Mouse (Mus musculus): ENCODE data around the gene Cadps. TPM values are rescaled to one million over a fixed set of nuclear protein-coding genes. Genes with fewer than 3 reads are reported as not detected.

Gene Cadps
- polyA plus RNA-seq, 1 experiment from 2014 or later: 0.21 TPM

- no peak overlapping the region for H3K4me3 ChIP-seq (ENCODE audit: low read depth, low read length)
- H3K27me3 ChIP-seq (ENCODE audit: insufficient read depth, low read length): peaks cover 83% of the 10 kb centered on the region
- 8% methylated on average over 8 of the region's 8 CpGs for WGBS
- H3K27ac ChIP-seq (ENCODE audit: low read depth): no peak overlapping the region
- no peaks in the 10 kb centered on the region for H3K4me1 ChIP-seq (ENCODE audit: insufficient read depth)
- ATAC-seq (ENCODE audit: insufficient read depth) (no peak), DNase-seq (no peak)
- no peak overlapping the region for H3K9ac ChIP-seq
- H3K4me2 ChIP-seq: no peak overlapping the region
- H3K36me3 ChIP-seq (ENCODE audit: insufficient read depth): no peaks in the 10 kb centered on the region
- TF ChIP-seq CTCF (IDR thresholded peaks at IDR 0.05; ENCODE audit: low read depth): no peak
- no peaks in the 10 kb centered on the region for H3K9me3 ChIP-seq (ENCODE audit: low read depth, low read length)
Measured at GRCm38 (mm10) chr14:12337421-12337997, 485.4 kb downstream of the Cadps start.

- no peak overlapping the region for H3K4me2 ChIP-seq
- no peak for DNase-seq
- 30% methylated on average over 7 of the region's 7 CpGs for WGBS
- H3K36me3 ChIP-seq (ENCODE audit: insufficient read depth): no peaks in the 10 kb centered on the region
- no peak overlapping the region for H3K4me3 ChIP-seq (ENCODE audit: low read depth, low read length)
- H3K9me3 ChIP-seq (ENCODE audit: low read depth, low read length): no peaks in the 10 kb centered on the region
- H3K4me1 ChIP-seq (ENCODE audit: insufficient read depth): no peaks in the 10 kb centered on the region
- H3K27me3 ChIP-seq (ENCODE audit: insufficient read depth, low read length): peaks cover 57% of the 10 kb centered on the region
- ATAC-seq (ENCODE audit: insufficient read depth): no peak
- TF ChIP-seq CTCF (IDR thresholded peaks at IDR 0.05; ENCODE audit: low read depth): no peak
- no peak overlapping the region for H3K9ac ChIP-seq
- no peak overlapping the region for H3K27ac ChIP-seq (ENCODE audit: low read depth)
Measured at GRCm38 (mm10) chr14:12334925-12335324, 488.0 kb downstream of the Cadps start.

DNA sequence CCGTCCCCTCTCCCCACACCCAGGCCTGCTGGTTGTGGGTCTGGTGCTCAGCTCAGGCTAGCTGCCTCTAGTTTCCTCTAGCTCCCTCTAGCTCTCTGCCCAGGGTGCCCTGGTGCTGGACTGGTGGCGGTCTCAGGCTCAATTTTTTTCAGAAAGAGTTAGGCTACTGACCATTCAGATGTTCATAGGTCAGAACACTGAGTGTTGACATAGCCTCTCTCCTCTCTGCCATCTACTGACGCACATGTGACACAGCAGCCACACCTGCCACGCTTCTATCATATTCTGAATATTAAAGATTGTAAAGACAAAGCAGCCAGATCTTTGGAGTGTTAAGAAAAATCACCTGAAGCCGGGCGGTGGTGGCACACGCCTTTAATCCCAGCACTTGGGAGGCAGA lies 489.3 kb downstream of the Cadps start:
- no peak for DNase-seq
- Histone ChIP-seq H3K4me2 (no peak overlapping the region), H3K27ac (ENCODE audit: low read depth) (no peak overlapping the region), H3K36me3 (ENCODE audit: insufficient read depth) (no peaks in the 10 kb centered on the region), H3K4me1 (ENCODE audit: insufficient read depth) (no peaks in the 10 kb centered on the region), H3K4me3 (ENCODE audit: low read depth, low read length) (no peak overlapping the region), H3K27me3 (ENCODE audit: insufficient read depth, low read length) (peaks cover 45% of the 10 kb centered on the region), H3K9me3 (ENCODE audit: low read depth, low read length) (no peaks in the 10 kb centered on the region), H3K9ac (no peak overlapping the region)
- TF ChIP-seq CTCF (IDR thresholded peaks at IDR 0.05; ENCODE audit: low read depth): peak; percentile 27; the same call in 1 of the 2 replicates
- ATAC-seq (ENCODE audit: insufficient read depth): no peak
- WGBS: 71% methylated on average over 7 of the region's 7 CpGs
